Mouse (Mus musculus): Measurements from ENCODE around the gene Dync1li1. TPM values are rescaled to one million over a fixed set of nuclear protein-coding genes. Genes with fewer than 3 reads are reported as not detected.

Dync1li1 gene
- polyA plus RNA-seq, 1 experiment from 2014 or later = 65.6 TPM

- no peaks in the 10 kb centered on the region for H3K27me3 ChIP-seq (ENCODE audit: control insufficient read depth, insufficient read depth, low read length)
- H3K9me3 ChIP-seq (ENCODE audit: control insufficient read depth, low read length) = no peaks in the 10 kb centered on the region
- no peak overlapping the region for H3K4me3 ChIP-seq (ENCODE audit: low read depth, low read length)
- no peaks in the 10 kb centered on the region for H3K4me1 ChIP-seq (ENCODE audit: control insufficient read depth, insufficient read depth, low read length)
- peaks cover 6% of the 10 kb centered on the region for H3K36me3 ChIP-seq (ENCODE audit: control insufficient read depth, insufficient read depth, low read length)
- no peak for DNase-seq (ENCODE audit: low spot score)
- H3K9ac ChIP-seq (ENCODE audit: low read length) = no peak overlapping the region
- no peak for ATAC-seq (ENCODE audit: insufficient number of reproducible peaks, low FRiP score, low TSS enrichment, low read depth)
- no peak overlapping the region for H3K4me2 ChIP-seq (ENCODE audit: low read depth, severe bottlenecking)
- 92% methylated on average over 4 of the region's 4 CpGs for WGBS
- H3K27ac ChIP-seq (replicated peaks; ENCODE audit: low read depth, low read length) = no peak overlapping the region
Observed at GRCm38 (mm10) chr9:114759886-114760285, 71.3 kb downstream of the Dync1li1 start.

DNA sequence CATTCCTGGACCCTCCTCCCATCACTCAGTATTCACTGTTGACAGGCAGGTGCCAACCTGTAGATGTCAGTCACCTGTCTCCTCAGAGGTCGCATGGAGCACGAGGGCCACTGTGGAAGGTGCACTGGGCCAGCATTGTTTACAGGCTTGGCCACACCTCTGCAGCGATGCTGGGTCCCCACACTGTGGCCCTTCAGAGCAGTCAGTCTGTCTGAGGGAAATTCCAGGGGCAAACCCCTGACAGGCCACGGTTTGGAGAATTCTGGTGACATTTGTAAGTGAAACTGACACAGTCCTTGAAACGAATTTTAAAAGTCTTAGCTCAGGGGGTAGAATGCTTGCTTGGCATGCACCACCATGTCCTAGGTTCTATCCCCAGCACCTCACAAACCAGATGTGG lies 71.8 kb downstream of the Dync1li1 start:
- Histone ChIP-seq H3K27ac (replicated peaks; ENCODE audit: low read depth, low read length) (no peak overlapping the region), H3K4me1 (ENCODE audit: control insufficient read depth, insufficient read depth, low read length) (no peaks in the 10 kb centered on the region), H3K9ac (ENCODE audit: low read length) (no peak overlapping the region), H3K4me3 (ENCODE audit: low read depth, low read length) (no peak overlapping the region), H3K36me3 (ENCODE audit: control insufficient read depth, insufficient read depth, low read length) (peaks cover 6% of the 10 kb centered on the region), H3K4me2 (ENCODE audit: low read depth, severe bottlenecking) (no peak overlapping the region), H3K9me3 (ENCODE audit: control insufficient read depth, low read length) (no peaks in the 10 kb centered on the region), H3K27me3 (ENCODE audit: control insufficient read depth, insufficient read depth, low read length) (no peaks in the 10 kb centered on the region)
- ATAC-seq (ENCODE audit: insufficient number of reproducible peaks, low FRiP score, low TSS enrichment, low read depth) (no peak), DNase-seq (ENCODE audit: low spot score) (no peak)
- WGBS = 82% methylated on average over 5 of the region's 5 CpGs

DNA sequence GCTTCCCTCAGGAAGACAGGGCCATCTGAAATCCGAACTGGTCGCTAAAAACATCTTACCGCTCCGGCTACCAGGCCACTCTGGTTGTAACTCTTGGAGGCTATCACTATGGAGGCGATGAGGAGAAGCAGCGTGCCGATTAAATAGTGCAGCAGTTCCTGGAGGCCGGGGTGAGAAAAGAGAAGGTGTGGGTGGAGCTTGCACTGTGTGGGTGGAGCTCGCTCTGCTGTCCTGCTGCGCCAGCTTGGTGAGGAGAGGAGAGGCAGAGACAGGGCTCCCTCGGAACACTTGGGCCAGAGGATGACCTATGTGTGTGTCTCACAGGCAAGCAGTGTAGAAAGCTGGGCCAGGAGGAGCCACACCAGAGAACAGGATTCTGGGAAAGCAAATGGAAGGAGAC lies 73.3 kb downstream of the Dync1li1 start:
- H3K4me1 ChIP-seq (ENCODE audit: control insufficient read depth, insufficient read depth, low read length) = peaks cover under 1% of the 10 kb centered on the region; the same call in 1 of the 2 replicates
- H3K9me3 ChIP-seq (ENCODE audit: control insufficient read depth, low read length) = peaks cover 2% of the 10 kb centered on the region; the same call in 1 of the 2 replicates
- no peaks in the 10 kb centered on the region for H3K27me3 ChIP-seq (ENCODE audit: control insufficient read depth, insufficient read depth, low read length)
- H3K27ac ChIP-seq (replicated peaks; ENCODE audit: low read depth, low read length) = no peak overlapping the region
- ATAC-seq (ENCODE audit: insufficient number of reproducible peaks, low FRiP score, low TSS enrichment, low read depth) (no peak), DNase-seq (ENCODE audit: low spot score) (no peak)
- H3K36me3 ChIP-seq (ENCODE audit: control insufficient read depth, insufficient read depth, low read length) = peaks cover 6% of the 10 kb centered on the region
- no peak overlapping the region for H3K9ac ChIP-seq (ENCODE audit: low read length)
- WGBS = 67% methylated on average over 11 of the region's 11 CpGs
- H3K4me2 ChIP-seq (ENCODE audit: low read depth, severe bottlenecking) = no peak overlapping the region
- H3K4me3 ChIP-seq (ENCODE audit: low read depth, low read length) = no peak overlapping the region

DNA sequence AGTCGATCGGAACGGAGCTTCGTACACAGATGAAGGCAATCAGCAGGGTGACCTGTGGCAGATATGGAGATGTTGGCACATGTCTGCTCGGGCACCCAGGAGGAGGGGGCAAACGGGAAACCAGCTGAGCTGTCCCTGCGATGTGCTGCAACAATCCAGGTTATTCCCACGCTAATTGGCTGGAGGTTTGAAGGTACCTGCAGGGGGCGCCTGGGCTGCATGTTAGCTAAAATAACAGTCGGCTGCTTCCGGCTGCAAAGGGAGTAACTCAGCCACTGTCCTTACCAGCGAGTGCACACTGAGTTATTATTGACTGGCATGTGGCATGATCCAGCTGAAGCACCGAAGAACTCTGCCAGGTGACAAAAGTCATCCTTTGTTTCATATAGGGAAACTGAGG lies 74.8 kb downstream of the Dync1li1 start:
- WGBS = 63% methylated on average over 13 of the region's 13 CpGs
- Histone ChIP-seq H3K9ac (ENCODE audit: low read length) (no peak overlapping the region), H3K4me3 (ENCODE audit: low read depth, low read length) (no peak overlapping the region), H3K4me2 (ENCODE audit: low read depth, severe bottlenecking) (no peak overlapping the region), H3K27ac (replicated peaks; ENCODE audit: low read depth, low read length) (no peak overlapping the region), H3K36me3 (ENCODE audit: control insufficient read depth, insufficient read depth, low read length) (peaks cover 6% of the 10 kb centered on the region), H3K27me3 (ENCODE audit: control insufficient read depth, insufficient read depth, low read length) (no peaks in the 10 kb centered on the region), H3K4me1 (ENCODE audit: control insufficient read depth, insufficient read depth, low read length) (peaks cover 15% of the 10 kb centered on the region), H3K9me3 (ENCODE audit: control insufficient read depth, low read length) (peaks cover 2% of the 10 kb centered on the region; the same call in 1 of the 2 replicates)
- ATAC-seq (ENCODE audit: insufficient number of reproducible peaks, low FRiP score, low TSS enrichment, low read depth) (no peak), DNase-seq (ENCODE audit: low spot score) (peak; percentile 72)

GRCm38 (mm10) chr9:114767030-114767429 lies 78.4 kb downstream of the Dync1li1 start:
- Histone ChIP-seq H3K4me2 (ENCODE audit: low read depth, severe bottlenecking) (no peak overlapping the region), H3K36me3 (ENCODE audit: control insufficient read depth, insufficient read depth, low read length) (no peaks in the 10 kb centered on the region; the same call in 1 of the 2 replicates), H3K27me3 (ENCODE audit: control insufficient read depth, insufficient read depth, low read length) (no peaks in the 10 kb centered on the region), H3K9me3 (ENCODE audit: control insufficient read depth, low read length) (peaks cover 2% of the 10 kb centered on the region; the same call in 1 of the 2 replicates), H3K4me1 (ENCODE audit: control insufficient read depth, insufficient read depth, low read length) (peaks cover 15% of the 10 kb centered on the region), H3K27ac (replicated peaks; ENCODE audit: low read depth, low read length) (peak overlapping the region; percentile 70; the same call in 1 of the 2 replicates), H3K4me3 (ENCODE audit: low read depth, low read length) (no peak overlapping the region), H3K9ac (ENCODE audit: low read length) (no peak overlapping the region)
- 36% methylated on average over 13 of the region's 13 CpGs for WGBS
- ATAC-seq (ENCODE audit: insufficient number of reproducible peaks, low FRiP score, low TSS enrichment, low read depth) (no peak; the same call in 1 of the 2 replicates), DNase-seq (ENCODE audit: low spot score) (peak; percentile 49)

DNA sequence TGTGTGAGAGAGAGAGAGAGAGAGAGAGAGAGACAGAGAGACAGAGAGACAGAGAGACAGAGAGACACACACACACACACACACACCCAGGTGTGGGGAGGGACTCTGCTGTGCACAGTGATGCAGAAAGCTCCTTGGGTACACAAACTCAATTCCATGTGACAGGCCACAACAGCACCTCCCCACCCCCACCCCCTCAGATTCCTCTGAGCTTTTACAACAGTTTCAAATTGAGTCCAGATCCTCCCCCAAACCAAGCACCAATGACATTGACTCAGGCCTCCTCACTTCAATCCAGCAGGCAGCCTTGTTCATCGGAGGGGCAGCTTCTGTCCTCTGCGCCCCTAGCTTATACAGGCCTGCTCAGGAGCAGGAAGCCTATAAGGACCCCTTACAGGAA lies 78.9 kb downstream of the Dync1li1 start:
- H3K27me3 ChIP-seq (ENCODE audit: control insufficient read depth, insufficient read depth, low read length) = no peaks in the 10 kb centered on the region
- no peaks in the 10 kb centered on the region; the same call in 1 of the 2 replicates for H3K36me3 ChIP-seq (ENCODE audit: control insufficient read depth, insufficient read depth, low read length)
- peak overlapping the region; percentile 43; the same call in 1 of the 2 replicates for H3K9ac ChIP-seq (ENCODE audit: low read length)
- 23% methylated on average over 2 of the region's 2 CpGs for WGBS
- peak overlapping the region; percentile 79 for H3K27ac ChIP-seq (replicated peaks; ENCODE audit: low read depth, low read length)
- no peak overlapping the region for H3K4me2 ChIP-seq (ENCODE audit: low read depth, severe bottlenecking)
- peaks cover 15% of the 10 kb centered on the region for H3K4me1 ChIP-seq (ENCODE audit: control insufficient read depth, insufficient read depth, low read length)
- peaks cover 2% of the 10 kb centered on the region; the same call in 1 of the 2 replicates for H3K9me3 ChIP-seq (ENCODE audit: control insufficient read depth, low read length)
- DNase-seq (ENCODE audit: low spot score) (no peak), ATAC-seq (ENCODE audit: insufficient number of reproducible peaks, low FRiP score, low TSS enrichment, low read depth) (no peak)
- H3K4me3 ChIP-seq (ENCODE audit: low read depth, low read length) = no peak overlapping the region

DNA sequence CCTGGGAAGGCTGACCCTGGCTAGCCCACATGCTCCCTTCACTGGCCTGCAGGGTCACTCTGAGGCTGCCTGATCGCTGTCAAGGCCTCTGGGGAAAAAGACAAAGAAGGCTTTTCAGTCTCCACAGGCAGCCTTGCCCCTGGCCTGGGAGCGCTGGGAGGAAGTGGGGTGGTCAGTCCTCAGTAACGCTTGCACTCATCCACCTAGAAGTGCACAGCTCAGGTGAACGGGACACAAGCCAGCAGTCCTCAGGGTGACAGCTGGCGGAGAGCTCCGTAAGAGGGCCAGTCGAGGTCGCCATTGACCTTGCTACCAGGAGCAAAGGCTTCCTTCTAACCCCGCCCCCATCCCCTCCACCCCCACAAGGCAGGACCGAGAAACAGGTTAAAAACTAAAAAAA lies 79.5 kb downstream of the Dync1li1 start:
- ATAC-seq (ENCODE audit: insufficient number of reproducible peaks, low FRiP score, low TSS enrichment, low read depth) = no peak
- no peak overlapping the region for H3K4me3 ChIP-seq (ENCODE audit: low read depth, low read length)
- peaks cover 15% of the 10 kb centered on the region for H3K4me1 ChIP-seq (ENCODE audit: control insufficient read depth, insufficient read depth, low read length)
- peak overlapping the region; percentile 43 for H3K9ac ChIP-seq (ENCODE audit: low read length)
- no peak overlapping the region; the same call in 1 of the 2 replicates for H3K4me2 ChIP-seq (ENCODE audit: low read depth, severe bottlenecking)
- peak overlapping the region; percentile 79 for H3K27ac ChIP-seq (replicated peaks; ENCODE audit: low read depth, low read length)
- H3K27me3 ChIP-seq (ENCODE audit: control insufficient read depth, insufficient read depth, low read length) = no peaks in the 10 kb centered on the region
- H3K9me3 ChIP-seq (ENCODE audit: control insufficient read depth, low read length) = peaks cover 2% of the 10 kb centered on the region; the same call in 1 of the 2 replicates
- DNase-seq (ENCODE audit: low spot score) = peak; percentile 41
- 53% methylated on average over 10 of the region's 10 CpGs for WGBS
- H3K36me3 ChIP-seq (ENCODE audit: control insufficient read depth, insufficient read depth, low read length) = no peaks in the 10 kb centered on the region; the same call in 1 of the 2 replicates

DNA sequence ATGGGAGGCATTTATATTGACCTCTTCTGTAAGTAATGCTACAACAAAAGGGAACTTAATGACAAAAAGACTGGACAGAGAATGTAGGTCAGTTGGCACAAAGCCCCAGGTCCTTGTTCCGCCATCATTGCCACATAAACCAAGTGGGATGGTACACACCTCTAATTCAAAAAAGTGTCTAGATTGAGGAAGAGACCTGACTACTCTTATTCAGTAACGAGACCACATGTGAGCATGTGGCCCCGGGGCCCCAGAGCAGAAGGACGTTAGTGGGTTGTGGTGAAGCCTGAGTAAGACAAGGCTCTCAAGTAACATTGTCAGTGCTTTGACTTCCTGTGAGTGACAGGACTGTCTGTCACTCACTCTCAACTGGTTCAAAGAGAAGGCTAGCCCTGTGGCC lies 81.6 kb downstream of the Dync1li1 start:
- DNase-seq (ENCODE audit: low spot score) = no peak
- Histone ChIP-seq H3K27me3 (ENCODE audit: control insufficient read depth, insufficient read depth, low read length) (no peaks in the 10 kb centered on the region), H3K36me3 (ENCODE audit: control insufficient read depth, insufficient read depth, low read length) (no peaks in the 10 kb centered on the region; the same call in 1 of the 2 replicates), H3K9ac (ENCODE audit: low read length) (no peak overlapping the region), H3K4me1 (ENCODE audit: control insufficient read depth, insufficient read depth, low read length) (peaks cover 15% of the 10 kb centered on the region), H3K4me3 (ENCODE audit: low read depth, low read length) (no peak overlapping the region), H3K27ac (replicated peaks; ENCODE audit: low read depth, low read length) (no peak overlapping the region), H3K4me2 (ENCODE audit: low read depth, severe bottlenecking) (no peak overlapping the region), H3K9me3 (ENCODE audit: control insufficient read depth, low read length) (peaks cover 2% of the 10 kb centered on the region; the same call in 1 of the 2 replicates)
- 92% methylated on average over 4 of the region's 4 CpGs for WGBS
- no peak for ATAC-seq (ENCODE audit: insufficient number of reproducible peaks, low FRiP score, low TSS enrichment, low read depth)

DNA sequence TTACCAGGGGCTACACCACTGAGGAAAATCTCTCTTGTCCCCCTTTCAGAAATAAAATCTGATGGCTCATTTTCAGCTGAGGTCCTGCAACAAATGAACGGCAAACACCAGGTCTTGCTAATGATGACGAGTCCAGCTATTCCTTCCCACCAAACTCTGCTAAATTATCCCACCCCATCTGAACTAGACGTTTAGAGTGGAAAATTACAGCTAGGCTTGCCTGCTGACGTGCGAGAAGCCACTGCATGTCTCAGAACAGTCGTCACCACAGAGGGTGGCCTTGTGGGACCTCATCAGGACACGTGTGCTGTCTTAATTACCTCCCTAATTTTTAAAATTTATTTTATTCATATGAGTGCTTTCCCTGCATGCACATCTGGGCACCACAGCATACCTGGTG lies 83.0 kb downstream of the Dync1li1 start:
- Histone ChIP-seq H3K36me3 (ENCODE audit: control insufficient read depth, insufficient read depth, low read length) (no peaks in the 10 kb centered on the region; the same call in 1 of the 2 replicates), H3K4me1 (ENCODE audit: control insufficient read depth, insufficient read depth, low read length) (peaks cover 15% of the 10 kb centered on the region), H3K4me3 (ENCODE audit: low read depth, low read length) (no peak overlapping the region), H3K9me3 (ENCODE audit: control insufficient read depth, low read length) (no peaks in the 10 kb centered on the region), H3K9ac (ENCODE audit: low read length) (no peak overlapping the region), H3K27me3 (ENCODE audit: control insufficient read depth, insufficient read depth, low read length) (no peaks in the 10 kb centered on the region), H3K4me2 (ENCODE audit: low read depth, severe bottlenecking) (no peak overlapping the region), H3K27ac (replicated peaks; ENCODE audit: low read depth, low read length) (no peak overlapping the region)
- no peak for ATAC-seq (ENCODE audit: insufficient number of reproducible peaks, low FRiP score, low TSS enrichment, low read depth)
- WGBS = 88% methylated on average over 7 of the region's 7 CpGs
- no peak for DNase-seq (ENCODE audit: low spot score)
